Mouse (Mus musculus) adrenal gland, adult (tissue): ENCODE data around the gene Pbx1.

ENCODE experiments used
- DNase-seq, 2 experiments: peaks; one replicate each; pipeline ENCODE4 v3.0.0; 2022 to 2023; ENCODE audit warnings: low spot score in 1 of 2; ENCODE audit not compliant: inconsistent age in 2 of 2

The Pbx1 gene

GRCm38 (mm10) chr1:168390748-168391147 is 41.3 kb downstream of the Pbx1 start:
- DNase-seq = peak in 1 of 2 experiments; percentile 61

- DNase-seq = no peak
Observed at GRCm38 (mm10) chr1:168386159-168386558, 45.9 kb downstream of the Pbx1 start.

- DNase-seq = no peak
Observed at GRCm38 (mm10) chr1:168384594-168384955, 47.5 kb downstream of the Pbx1 start.

- peak in 1 of 2 experiments; percentile 64 for DNase-seq
Observed at GRCm38 (mm10) chr1:168383832-168384593, 48.1 kb downstream of the Pbx1 start.

GRCm38 (mm10) chr1:168382823-168383157 is 49.3 kb downstream of the Pbx1 start:
- peak in 1 of 2 experiments; percentile 71 for DNase-seq

GRCm38 (mm10) chr1:168382106-168382822 is 49.8 kb downstream of the Pbx1 start:
- DNase-seq = peak in 1 of 2 experiments; percentile 73

- peak; percentile 54 to 82 for DNase-seq
Observed at GRCm38 (mm10) chr1:168381451-168381850, 50.6 kb downstream of the Pbx1 start.

GRCm38 (mm10) chr1:168380241-168380770 is 51.8 kb downstream of the Pbx1 start:
- DNase-seq = peak in 1 of 2 experiments; percentile 78

GRCm38 (mm10) chr1:168377650-168378049 is 54.4 kb downstream of the Pbx1 start:
- DNase-seq = peak in 1 of 2 experiments; percentile 71

- DNase-seq = peak in 1 of 2 experiments; percentile 83
Observed at GRCm38 (mm10) chr1:168376330-168376729, 55.7 kb downstream of the Pbx1 start.

- DNase-seq = no peak
Observed at GRCm38 (mm10) chr1:168374953-168375600, 57.0 kb downstream of the Pbx1 start.

- no peak for DNase-seq
Observed at GRCm38 (mm10) chr1:168372089-168372488, 60.0 kb downstream of the Pbx1 start.

GRCm38 (mm10) chr1:168370966-168371365 is 61.1 kb downstream of the Pbx1 start:
- no peak for DNase-seq

GRCm38 (mm10) chr1:168366261-168366660 is 65.8 kb downstream of the Pbx1 start:
- no peak for DNase-seq

- DNase-seq = no peak
Observed at GRCm38 (mm10) chr1:168364325-168364724, 67.7 kb downstream of the Pbx1 start.

- DNase-seq = no peak
Observed at GRCm38 (mm10) chr1:168363053-168363452, 69.0 kb downstream of the Pbx1 start.

GRCm38 (mm10) chr1:168362464-168362863 is 69.6 kb downstream of the Pbx1 start:
- DNase-seq = peak; percentile 88 to 94

- DNase-seq = no peak
Observed at GRCm38 (mm10) chr1:168357680-168358611, 74.1 kb downstream of the Pbx1 start.

GRCm38 (mm10) chr1:168356970-168357441 is 75.1 kb downstream of the Pbx1 start:
- no peak for DNase-seq

- DNase-seq = no peak
Observed at GRCm38 (mm10) chr1:168355985-168356556, 76.0 kb downstream of the Pbx1 start.
